Mouse (Mus musculus): ENCODE results near the gene Ttc39d. TPM values are rescaled to one million over a fixed set of nuclear protein-coding genes. Genes with fewer than 3 reads are reported as not detected.
"Not testable (repeated sequence)": the region's sequence is repeated elsewhere in the genome, so short reads cannot be mapped to it uniquely, and the experiment has no call there.

Ttc39d gene
- total and polyA plus RNA-seq, 2 experiments from 2014 or later: 0.08 TPM; not detected in 1

- DNase-seq (ENCODE audit: low spot score): no peak
- WGBS: 68% methylated on average over 9 of the region's 9 CpGs
- H3K4me3 ChIP-seq (ENCODE audit: low read depth, low read length): no peak overlapping the region
Observed at GRCm38 (mm10) chr17:80221202-80221601, 13.9 kb downstream of the Ttc39d start.

GRCm38 (mm10) chr17:80221890-80222628 lies 14.8 kb downstream of the Ttc39d start:
- no peak overlapping the region for H3K9ac ChIP-seq (replicated peaks; ENCODE audit: low read depth, low read length)
- no peak overlapping the region for H3K27ac ChIP-seq (ENCODE audit: low read depth)
- ATAC-seq (ENCODE audit: insufficient read depth, low read depth) (no peak), DNase-seq (ENCODE audit: low spot score) (no peak)
- H3K36me3 ChIP-seq (replicated peaks; ENCODE audit: control insufficient read depth, insufficient read depth, low read length): no peaks in the 10 kb centered on the region
- H3K4me1 ChIP-seq (ENCODE audit: control insufficient read depth, insufficient read depth): peaks cover 9% of the 10 kb centered on the region
- no peak overlapping the region for H3K4me2 ChIP-seq (ENCODE audit: low read depth, low read length)
- no peak overlapping the region for H3K4me3 ChIP-seq (ENCODE audit: low read depth, low read length)
- no peaks in the 10 kb centered on the region for H3K9me3 ChIP-seq (replicated peaks; ENCODE audit: control insufficient read depth, low read length)
- WGBS: 41% methylated on average over 3 of the region's 3 CpGs
- H3K27me3 ChIP-seq (ENCODE audit: control insufficient read depth, insufficient read depth, low read length): no peaks in the 10 kb centered on the region
- TF ChIP-seq EP300 (IDR thresholded peaks at IDR 0.05; ENCODE audit: low read depth) (no peak), CTCF (IDR thresholded peaks at IDR 0.05; ENCODE audit: low read depth) (peak; percentile 24)

More at GRCm38 (mm10) chr17:80221202-80221601, 13.9 kb downstream of the Ttc39d start:
- H3K27ac ChIP-seq (ENCODE audit: low read depth): no peak overlapping the region
- no peak overlapping the region for H3K9ac ChIP-seq (replicated peaks; ENCODE audit: low read depth, low read length)
- no peaks in the 10 kb centered on the region for H3K36me3 ChIP-seq (replicated peaks; ENCODE audit: control insufficient read depth, insufficient read depth, low read length)
- H3K9me3 ChIP-seq (replicated peaks; ENCODE audit: control insufficient read depth, low read length): no peaks in the 10 kb centered on the region
- no peak for ATAC-seq (ENCODE audit: insufficient read depth, low read depth)
- TF ChIP-seq CTCF (IDR thresholded peaks at IDR 0.05; ENCODE audit: low read depth) (no peak), EP300 (IDR thresholded peaks at IDR 0.05; ENCODE audit: low read depth) (no peak)
- H3K4me2 ChIP-seq (ENCODE audit: low read depth, low read length): no peak overlapping the region
- H3K27me3 ChIP-seq (ENCODE audit: control insufficient read depth, insufficient read depth, low read length): no peaks in the 10 kb centered on the region
- peaks cover 9% of the 10 kb centered on the region for H3K4me1 ChIP-seq (ENCODE audit: control insufficient read depth, insufficient read depth)

GRCm38 (mm10) chr17:80223829-80224228 lies 16.6 kb downstream of the Ttc39d start:
- 4% methylated on average over 9 of the region's 9 CpGs for WGBS
- H3K36me3 ChIP-seq (replicated peaks; ENCODE audit: control insufficient read depth, insufficient read depth, low read length): no peaks in the 10 kb centered on the region
- H3K4me1 ChIP-seq (ENCODE audit: control insufficient read depth, insufficient read depth): peaks cover 9% of the 10 kb centered on the region
- H3K9me3 ChIP-seq (replicated peaks; ENCODE audit: control insufficient read depth, low read length): no peaks in the 10 kb centered on the region
- DNase-seq (ENCODE audit: low spot score): no peak
- peak overlapping the region; percentile 68 for H3K4me3 ChIP-seq (ENCODE audit: low read depth, low read length)
- H3K27me3 ChIP-seq (ENCODE audit: control insufficient read depth, insufficient read depth, low read length): no peaks in the 10 kb centered on the region
- no peak for TF ChIP-seq EP300 (IDR thresholded peaks at IDR 0.05; ENCODE audit: low read depth)
- no peak for TF ChIP-seq CTCF (IDR thresholded peaks at IDR 0.05; ENCODE audit: low read depth)
- peak overlapping the region; percentile 84 for H3K27ac ChIP-seq (ENCODE audit: low read depth)
- no peak for ATAC-seq (ENCODE audit: insufficient read depth, low read depth)
- peak overlapping the region; percentile 72 for H3K4me2 ChIP-seq (ENCODE audit: low read depth, low read length)
- H3K9ac ChIP-seq (replicated peaks; ENCODE audit: low read depth, low read length): peak overlapping the region; percentile 68; the same call in 1 of the 2 replicates

GRCm38 (mm10) chr17:80224326-80225116 lies 17.3 kb downstream of the Ttc39d start, which contains the start of gene Gemin6:
Gene Gemin6 (plus strand): TSS chr17:80224441.
- Histone ChIP-seq H3K36me3 (replicated peaks; ENCODE audit: control insufficient read depth, insufficient read depth, low read length) (no peaks in the 10 kb centered on the region), H3K4me1 (ENCODE audit: control insufficient read depth, insufficient read depth) (peaks cover 9% of the 10 kb centered on the region), H3K27ac (ENCODE audit: low read depth) (peak within 1 kb of the TSS; percentile 84), H3K9ac (replicated peaks; ENCODE audit: low read depth, low read length) (peak within 1 kb of the TSS; percentile 68), H3K4me2 (ENCODE audit: low read depth, low read length) (peak within 1 kb of the TSS; percentile 72), H3K9me3 (replicated peaks; ENCODE audit: control insufficient read depth, low read length) (no peaks in the 10 kb centered on the region), H3K27me3 (ENCODE audit: control insufficient read depth, insufficient read depth, low read length) (no peaks in the 10 kb centered on the region), H3K4me3 (ENCODE audit: low read depth, low read length) (peak within 1 kb of the TSS; percentile 68)
- under 1% methylated on average over 33 of the region's 33 CpGs for WGBS
- peak; percentile 96 for DNase-seq (ENCODE audit: low spot score)
- peak; percentile 95 for ATAC-seq (ENCODE audit: insufficient read depth, low read depth)
- TF ChIP-seq EP300 (IDR thresholded peaks at IDR 0.05; ENCODE audit: low read depth): no peak
- TF ChIP-seq CTCF (IDR thresholded peaks at IDR 0.05; ENCODE audit: low read depth): no peak

- Histone ChIP-seq H3K4me3 (ENCODE audit: low read depth, low read length) (peak overlapping the region; percentile 68), H3K27ac (ENCODE audit: low read depth) (peak overlapping the region; percentile 84; the same call in 1 of the 2 replicates), H3K9ac (replicated peaks; ENCODE audit: low read depth, low read length) (peak overlapping the region; percentile 68), H3K4me2 (ENCODE audit: low read depth, low read length) (peak overlapping the region; percentile 72)
- DNase-seq (ENCODE audit: low spot score); H3K9me3 ChIP-seq (replicated peaks; ENCODE audit: control insufficient read depth, low read length); H3K27me3 ChIP-seq (ENCODE audit: control insufficient read depth, insufficient read depth, low read length); H3K36me3 ChIP-seq (replicated peaks; ENCODE audit: control insufficient read depth, insufficient read depth, low read length); ATAC-seq (ENCODE audit: insufficient read depth, low read depth); H3K4me1 ChIP-seq (ENCODE audit: control insufficient read depth, insufficient read depth): not testable (repeated sequence)
- 40% methylated on average over 4 of the region's 5 CpGs for WGBS
Observed at GRCm38 (mm10) chr17:80225142-80225541, 17.9 kb downstream of the Ttc39d start.
